Mouse (Mus musculus): Measurements from ENCODE around the gene Supt5. TPM values are rescaled to one million over a fixed set of nuclear protein-coding genes. Genes with fewer than 3 reads are reported as not detected.

Gene Supt5
- polyA plus RNA-seq, 1 experiment: 245 TPM

- no peak for DNase-seq
- Histone ChIP-seq H3K4me1 (replicated peaks; ENCODE audit: control insufficient read depth, insufficient read depth, low read length) (0 out of 2 replicates have a peak, but pooled peaks cover 2% of the 10 kb centered on the region), H3K27me3 (ENCODE audit: control insufficient read depth, insufficient read depth, low read length) (no peaks in the 10 kb centered on the region; the same call in 1 of the 2 replicates), H3K4me3 (ENCODE audit: control insufficient read depth, insufficient read depth, low read length) (no peak overlapping the region), H3K36me3 (ENCODE audit: control insufficient read depth, insufficient read depth, low read length) (no peaks in the 10 kb centered on the region), H3K27ac (ENCODE audit: control insufficient read depth, insufficient read depth, low read length) (no peak overlapping the region)
- no peak for TF ChIP-seq POLR2A (IDR thresholded peaks at IDR 0.05; ENCODE audit: control insufficient read depth, extremely low read depth, insufficient read depth, low read length, poor library complexity)
- TF ChIP-seq CTCF (IDR thresholded peaks at IDR 0.05; ENCODE audit: borderline replicate concordance, control insufficient read depth, extremely low read depth, insufficient read depth, low read length, poor library complexity): no peak
- 92% methylated on average over 7 of the region's 7 CpGs for WGBS
Observed at GRCm38 (mm10) chr7:28341381-28341780, 2.8 kb upstream of the Supt5 start.

- peak; percentile 57 for DNase-seq
- WGBS: 23% methylated on average over 19 of the region's 19 CpGs
- H3K4me1 ChIP-seq (replicated peaks; ENCODE audit: control insufficient read depth, insufficient read depth, low read length): peaks cover 5% of the 10 kb centered on the region
Observed at GRCm38 (mm10) chr7:28339213-28339917, 819 bp upstream of the Supt5 start.

GRCm38 (mm10) chr7:28335471-28335870 is 3.1 kb downstream of the Supt5 start:
- no peak overlapping the region for H3K4me3 ChIP-seq (ENCODE audit: control insufficient read depth, insufficient read depth, low read length)
- 96% methylated on average over 2 of the region's 2 CpGs for WGBS
- no peak for DNase-seq
- peaks cover 9% of the 10 kb centered on the region for H3K4me1 ChIP-seq (replicated peaks; ENCODE audit: control insufficient read depth, insufficient read depth, low read length)
- H3K36me3 ChIP-seq (ENCODE audit: control insufficient read depth, insufficient read depth, low read length): peaks cover 9% of the 10 kb centered on the region
- no peak overlapping the region for H3K27ac ChIP-seq (ENCODE audit: control insufficient read depth, insufficient read depth, low read length)
- TF ChIP-seq CTCF (IDR thresholded peaks at IDR 0.05; ENCODE audit: borderline replicate concordance, control insufficient read depth, extremely low read depth, insufficient read depth, low read length, poor library complexity) (no peak), POLR2A (IDR thresholded peaks at IDR 0.05; ENCODE audit: control insufficient read depth, extremely low read depth, insufficient read depth, low read length, poor library complexity) (no peak)
- H3K27me3 ChIP-seq (ENCODE audit: control insufficient read depth, insufficient read depth, low read length): no peaks in the 10 kb centered on the region

More at GRCm38 (mm10) chr7:28339213-28339917, 819 bp upstream of the Supt5 start:
- Histone ChIP-seq H3K27ac (ENCODE audit: control insufficient read depth, insufficient read depth, low read length) (peak overlapping the region; percentile 81; the same call in 1 of the 2 replicates), H3K4me3 (ENCODE audit: control insufficient read depth, insufficient read depth, low read length) (no peak overlapping the region), H3K27me3 (ENCODE audit: control insufficient read depth, insufficient read depth, low read length) (no peaks in the 10 kb centered on the region; the same call in 1 of the 2 replicates), H3K36me3 (ENCODE audit: control insufficient read depth, insufficient read depth, low read length) (no peaks in the 10 kb centered on the region)
- TF ChIP-seq CTCF (IDR thresholded peaks at IDR 0.05; ENCODE audit: borderline replicate concordance, control insufficient read depth, extremely low read depth, insufficient read depth, low read length, poor library complexity) (no peak), POLR2A (IDR thresholded peaks at IDR 0.05; ENCODE audit: control insufficient read depth, extremely low read depth, insufficient read depth, low read length, poor library complexity) (no peak)

GRCm38 (mm10) chr7:28334534-28334933 is 4.0 kb downstream of the Supt5 start:
- WGBS: 94% methylated on average over 4 of the region's 4 CpGs
- H3K4me3 ChIP-seq (ENCODE audit: control insufficient read depth, insufficient read depth, low read length): no peak overlapping the region
- peaks cover 8% of the 10 kb centered on the region for H3K4me1 ChIP-seq (replicated peaks; ENCODE audit: control insufficient read depth, insufficient read depth, low read length)
- TF ChIP-seq POLR2A (IDR thresholded peaks at IDR 0.05; ENCODE audit: control insufficient read depth, extremely low read depth, insufficient read depth, low read length, poor library complexity): no peak
- TF ChIP-seq CTCF (IDR thresholded peaks at IDR 0.05; ENCODE audit: borderline replicate concordance, control insufficient read depth, extremely low read depth, insufficient read depth, low read length, poor library complexity): no peak
- no peak for DNase-seq
- H3K27me3 ChIP-seq (ENCODE audit: control insufficient read depth, insufficient read depth, low read length): no peaks in the 10 kb centered on the region
- H3K36me3 ChIP-seq (ENCODE audit: control insufficient read depth, insufficient read depth, low read length): peaks cover 18% of the 10 kb centered on the region
- H3K27ac ChIP-seq (ENCODE audit: control insufficient read depth, insufficient read depth, low read length): no peak overlapping the region

GRCm38 (mm10) chr7:28328260-28328659 is 10.3 kb downstream of the Supt5 start:
- DNase-seq: no peak
- Histone ChIP-seq H3K36me3 (ENCODE audit: control insufficient read depth, insufficient read depth, low read length) (peaks cover 75% of the 10 kb centered on the region), H3K4me3 (ENCODE audit: control insufficient read depth, insufficient read depth, low read length) (no peak overlapping the region), H3K4me1 (replicated peaks; ENCODE audit: control insufficient read depth, insufficient read depth, low read length) (no peaks in the 10 kb centered on the region), H3K27me3 (ENCODE audit: control insufficient read depth, insufficient read depth, low read length) (no peaks in the 10 kb centered on the region), H3K27ac (ENCODE audit: control insufficient read depth, insufficient read depth, low read length) (no peak overlapping the region)
- TF ChIP-seq POLR2A (IDR thresholded peaks at IDR 0.05; ENCODE audit: control insufficient read depth, extremely low read depth, insufficient read depth, low read length, poor library complexity): no peak
- no peak for TF ChIP-seq CTCF (IDR thresholded peaks at IDR 0.05; ENCODE audit: borderline replicate concordance, control insufficient read depth, extremely low read depth, insufficient read depth, low read length, poor library complexity)
- WGBS: 96% methylated on average over 2 of the region's 2 CpGs

- DNase-seq: no peak
- WGBS: 90% methylated on average over 4 of the region's 4 CpGs
Observed at GRCm38 (mm10) chr7:28326457-28326856, 12.1 kb downstream of the Supt5 start.

More at GRCm38 (mm10) chr7:28326457-28326856, 12.1 kb downstream of the Supt5 start:
- Histone ChIP-seq H3K4me3 (ENCODE audit: control insufficient read depth, insufficient read depth, low read length) (no peak overlapping the region), H3K27ac (ENCODE audit: control insufficient read depth, insufficient read depth, low read length) (no peak overlapping the region), H3K27me3 (ENCODE audit: control insufficient read depth, insufficient read depth, low read length) (no peaks in the 10 kb centered on the region), H3K4me1 (replicated peaks; ENCODE audit: control insufficient read depth, insufficient read depth, low read length) (no peaks in the 10 kb centered on the region), H3K36me3 (ENCODE audit: control insufficient read depth, insufficient read depth, low read length) (peaks cover 89% of the 10 kb centered on the region)
- TF ChIP-seq POLR2A (IDR thresholded peaks at IDR 0.05; ENCODE audit: control insufficient read depth, extremely low read depth, insufficient read depth, low read length, poor library complexity): no peak
- no peak for TF ChIP-seq CTCF (IDR thresholded peaks at IDR 0.05; ENCODE audit: borderline replicate concordance, control insufficient read depth, extremely low read depth, insufficient read depth, low read length, poor library complexity)

Data from thymus, adult 2 months (tissue).